Mouse (Mus musculus): Measurements from ENCODE around the gene Zfp692.

- TF ChIP-seq CTCF (conservative IDR thresholded peaks at IDR 0.05; ENCODE audit: insufficient read depth, insufficient read length, low read depth, low read length) (0 out of 2 replicates have a peak, but pooled peaks have one; percentile 0), POLR2A (IDR thresholded peaks at IDR 0.05; ENCODE audit: low read depth, low read length) (peak; percentile 86)
Measured at GRCm38 (mm10) chr11:58322824-58323569, 16.1 kb downstream of the Zfp692 start.
